Mouse (Mus musculus): ENCODE measurements around the gene Aagab. TPM values are rescaled to one million over a fixed set of nuclear protein-coding genes. Genes with fewer than 3 reads are reported as not detected.

The Aagab gene
- polyA plus RNA-seq, 1 experiment from 2014 or later = 30.1 TPM

- Histone ChIP-seq H3K4me1 (replicated peaks) (peaks cover 58% of the 10 kb centered on the region), H3K27me3 (no peaks in the 10 kb centered on the region), H3K9ac (replicated peaks) (no peak overlapping the region), H3K4me3 (replicated peaks) (no peak overlapping the region), H3K4me2 (no peak overlapping the region), H3K36me3 (no peaks in the 10 kb centered on the region), H3K9me3 (no peaks in the 10 kb centered on the region), H3K27ac (no peak overlapping the region)
- no peak for ATAC-seq (ENCODE audit: insufficient number of reproducible peaks, insufficient read depth, low FRiP score, low TSS enrichment, low read depth)
- WGBS = 72% methylated on average over 2 of the region's 2 CpGs
These were observed 4.1 kb downstream of the Aagab start for GRCm38 (mm10) chr9:63606594-63606993.

- no peak for ATAC-seq (ENCODE audit: insufficient number of reproducible peaks, insufficient read depth, low FRiP score, low TSS enrichment, low read depth)
- H3K27ac ChIP-seq = no peak overlapping the region
- H3K9ac ChIP-seq (replicated peaks) = no peak overlapping the region
- no peak overlapping the region for H3K4me2 ChIP-seq
- WGBS = 85% methylated on average over 6 of the region's 6 CpGs
- H3K4me1 ChIP-seq (replicated peaks) = peaks cover 70% of the 10 kb centered on the region
- H3K4me3 ChIP-seq (replicated peaks) = no peak overlapping the region
- no peaks in the 10 kb centered on the region for H3K36me3 ChIP-seq
- H3K9me3 ChIP-seq = no peaks in the 10 kb centered on the region
- no peaks in the 10 kb centered on the region for H3K27me3 ChIP-seq
These were observed 5.5 kb downstream of the Aagab start for GRCm38 (mm10) chr9:63608006-63608405.

GRCm38 (mm10) chr9:63609246-63609645, 6.8 kb downstream of the Aagab start:
- Histone ChIP-seq H3K36me3 (no peaks in the 10 kb centered on the region), H3K27ac (0 out of 2 replicates have a peak overlapping the region, but pooled peaks have one; percentile 41), H3K4me3 (replicated peaks) (no peak overlapping the region), H3K27me3 (no peaks in the 10 kb centered on the region), H3K4me1 (replicated peaks) (peaks cover 70% of the 10 kb centered on the region), H3K9ac (replicated peaks) (no peak overlapping the region), H3K4me2 (no peak overlapping the region), H3K9me3 (no peaks in the 10 kb centered on the region)
- no peak for ATAC-seq (ENCODE audit: insufficient number of reproducible peaks, insufficient read depth, low FRiP score, low TSS enrichment, low read depth)
- WGBS = 74% methylated on average over 8 of the region's 8 CpGs

GRCm38 (mm10) chr9:63609776-63610175, 7.3 kb downstream of the Aagab start:
- Histone ChIP-seq H3K27me3 (no peaks in the 10 kb centered on the region), H3K27ac (peak overlapping the region; percentile 84), H3K9me3 (no peaks in the 10 kb centered on the region), H3K4me2 (no peak overlapping the region), H3K9ac (replicated peaks) (no peak overlapping the region), H3K36me3 (no peaks in the 10 kb centered on the region), H3K4me1 (replicated peaks) (peaks cover 70% of the 10 kb centered on the region), H3K4me3 (replicated peaks) (no peak overlapping the region)
- no peak for ATAC-seq (ENCODE audit: insufficient number of reproducible peaks, insufficient read depth, low FRiP score, low TSS enrichment, low read depth)
- WGBS = 93% methylated on average over 2 of the region's 2 CpGs

GRCm38 (mm10) chr9:63610231-63610630, 7.8 kb downstream of the Aagab start:
- peak overlapping the region; percentile 84 for H3K27ac ChIP-seq

GRCm38 (mm10) chr9:63610841-63611366, 8.4 kb downstream of the Aagab start:
- H3K27ac ChIP-seq = peak overlapping the region; percentile 84
- no peak overlapping the region for H3K4me3 ChIP-seq (replicated peaks)
- H3K4me1 ChIP-seq (replicated peaks) = peaks cover 67% of the 10 kb centered on the region
- no peaks in the 10 kb centered on the region for H3K9me3 ChIP-seq
- no peaks in the 10 kb centered on the region for H3K36me3 ChIP-seq
- 11% methylated on average over 13 of the region's 13 CpGs for WGBS
- H3K9ac ChIP-seq (replicated peaks) = no peak overlapping the region; the same call in 1 of the 2 replicates
- H3K27me3 ChIP-seq = no peaks in the 10 kb centered on the region
- ATAC-seq (ENCODE audit: insufficient number of reproducible peaks, insufficient read depth, low FRiP score, low TSS enrichment, low read depth) = peak; percentile 83
- peak overlapping the region; percentile 43 for H3K4me2 ChIP-seq

More at GRCm38 (mm10) chr9:63610231-63610630, 7.8 kb downstream of the Aagab start:
- ATAC-seq (ENCODE audit: insufficient number of reproducible peaks, insufficient read depth, low FRiP score, low TSS enrichment, low read depth) = no peak
- no peaks in the 10 kb centered on the region for H3K36me3 ChIP-seq
- H3K27me3 ChIP-seq = no peaks in the 10 kb centered on the region
- H3K4me1 ChIP-seq (replicated peaks) = peaks cover 70% of the 10 kb centered on the region
- WGBS = 79% methylated on average over 6 of the region's 6 CpGs
- no peak overlapping the region for H3K4me3 ChIP-seq (replicated peaks)
- no peak overlapping the region for H3K9ac ChIP-seq (replicated peaks)
- H3K9me3 ChIP-seq = no peaks in the 10 kb centered on the region
- H3K4me2 ChIP-seq = no peak overlapping the region

GRCm38 (mm10) chr9:63611967-63612366, 9.5 kb downstream of the Aagab start:
- 58% methylated on average over 5 of the region's 5 CpGs for WGBS
- ATAC-seq (ENCODE audit: insufficient number of reproducible peaks, insufficient read depth, low FRiP score, low TSS enrichment, low read depth) = no peak
- Histone ChIP-seq H3K9ac (replicated peaks) (no peak overlapping the region), H3K27me3 (no peaks in the 10 kb centered on the region), H3K4me1 (replicated peaks) (peaks cover 67% of the 10 kb centered on the region), H3K4me2 (no peak overlapping the region), H3K27ac (0 out of 2 replicates have a peak overlapping the region, but pooled peaks have one; percentile 31), H3K9me3 (no peaks in the 10 kb centered on the region), H3K4me3 (replicated peaks) (no peak overlapping the region), H3K36me3 (peaks cover 5% of the 10 kb centered on the region)

GRCm38 (mm10) chr9:63612565-63613515, 10.4 kb downstream of the Aagab start:
- Histone ChIP-seq H3K27ac (peak overlapping the region; percentile 76), H3K9ac (replicated peaks) (no peak overlapping the region), H3K36me3 (peaks cover 14% of the 10 kb centered on the region), H3K9me3 (no peaks in the 10 kb centered on the region), H3K4me1 (replicated peaks) (peaks cover 67% of the 10 kb centered on the region), H3K4me2 (peak overlapping the region; percentile 31), H3K27me3 (no peaks in the 10 kb centered on the region), H3K4me3 (replicated peaks) (no peak overlapping the region)
- WGBS = 35% methylated on average over 16 of the region's 16 CpGs
- ATAC-seq (ENCODE audit: insufficient number of reproducible peaks, insufficient read depth, low FRiP score, low TSS enrichment, low read depth) = peak; percentile 50; the same call in 1 of the 2 replicates

GRCm38 (mm10) chr9:63613569-63613968, 11.1 kb downstream of the Aagab start:
- ATAC-seq (ENCODE audit: insufficient number of reproducible peaks, insufficient read depth, low FRiP score, low TSS enrichment, low read depth) = no peak
- peak overlapping the region; percentile 76 for H3K27ac ChIP-seq

GRCm38 (mm10) chr9:63614018-63614985, 11.8 kb downstream of the Aagab start:
- Histone ChIP-seq H3K4me1 (replicated peaks) (peaks cover 56% of the 10 kb centered on the region), H3K4me3 (replicated peaks) (no peak overlapping the region), H3K4me2 (no peak overlapping the region), H3K27ac (0 out of 2 replicates have a peak overlapping the region, but pooled peaks have one; percentile 12), H3K27me3 (no peaks in the 10 kb centered on the region), H3K36me3 (peaks cover 26% of the 10 kb centered on the region), H3K9ac (replicated peaks) (no peak overlapping the region), H3K9me3 (no peaks in the 10 kb centered on the region)
- ATAC-seq (ENCODE audit: insufficient number of reproducible peaks, insufficient read depth, low FRiP score, low TSS enrichment, low read depth) = no peak
- WGBS = 29% methylated on average over 11 of the region's 11 CpGs

More at GRCm38 (mm10) chr9:63613569-63613968, 11.1 kb downstream of the Aagab start:
- no peaks in the 10 kb centered on the region for H3K9me3 ChIP-seq
- peak overlapping the region; percentile 31 for H3K4me2 ChIP-seq
- 29% methylated on average over 1 of the region's 1 CpGs for WGBS
- H3K4me1 ChIP-seq (replicated peaks) = peaks cover 63% of the 10 kb centered on the region
- H3K4me3 ChIP-seq (replicated peaks) = no peak overlapping the region
- no peaks in the 10 kb centered on the region for H3K27me3 ChIP-seq
- no peak overlapping the region for H3K9ac ChIP-seq (replicated peaks)
- peaks cover 21% of the 10 kb centered on the region for H3K36me3 ChIP-seq
